Mouse (Mus musculus): ENCODE results near the gene Cebpg.

DNA sequence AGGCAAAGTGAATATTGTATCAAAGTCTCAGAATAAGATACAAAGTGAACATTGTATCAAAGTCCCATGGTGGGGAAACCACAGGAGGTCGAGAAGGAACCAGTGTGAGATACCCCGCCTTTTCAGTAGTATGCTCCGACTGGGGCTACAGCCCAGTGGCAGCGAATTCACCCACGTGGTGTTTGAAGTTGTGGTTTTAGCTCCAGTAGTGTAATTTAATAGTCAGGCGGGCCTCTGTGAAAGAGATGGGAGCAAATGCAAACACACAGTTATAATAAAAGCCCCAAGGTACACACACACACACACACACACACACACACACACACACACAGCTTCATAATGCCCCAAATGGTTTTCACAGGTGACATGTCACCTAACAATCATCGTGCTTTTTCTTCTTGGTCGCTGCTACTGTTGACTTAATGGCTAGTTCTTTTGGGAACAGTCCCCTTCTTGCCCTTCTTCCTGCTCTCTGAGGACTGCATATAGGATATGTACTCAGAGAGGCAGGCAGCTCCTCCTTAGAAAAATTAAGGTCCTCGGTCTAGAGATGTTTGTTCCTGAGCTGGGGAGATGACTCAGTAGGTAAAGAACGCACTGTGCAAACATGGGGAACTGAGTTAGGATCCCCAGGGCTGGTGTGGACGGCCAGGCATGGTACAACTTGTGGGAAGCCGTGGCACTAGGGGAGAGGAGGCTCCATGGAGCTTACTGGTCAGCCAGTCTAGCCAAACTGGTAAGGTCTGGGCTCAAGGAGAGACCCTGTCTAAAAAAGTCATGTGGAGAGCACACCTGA, 28.4 kb upstream of the Cebpg start:
- TF ChIP-seq CTCF (IDR thresholded peaks at IDR 0.05; ENCODE audit: low read depth, low read length) (no peak), GATA1 (IDR thresholded peaks at IDR 0.05; ENCODE audit: borderline replicate concordance, low read length) (no peak)

Measured in G1E (cell line).